Mouse (Mus musculus) urinary bladder, adult 18-20 months (tissue): ENCODE data around the gene Usp6nl.

Source experiments
- DNase-seq, 2 experiments: peaks; one replicate each; pipeline ENCODE4 v3.0.0; 2022; ENCODE audit warnings: low spot score in 2 of 2, mixed read lengths in 2 of 2

Gene Usp6nl

GRCm38 (mm10) chr2:6322376-6322901 is at the start of gene Usp6nl:
TSS of gene Usp6nl (plus strand) at chr2:6322667.
- peak; percentile 86 for DNase-seq

GRCm38 (mm10) chr2:6273392-6273845 is 49.0 kb upstream of the Usp6nl start:
- DNase-seq = no peak

- no peak for DNase-seq
These were observed 43.5 kb upstream of the Usp6nl start for GRCm38 (mm10) chr2:6278813-6279530.

- no peak for DNase-seq
These were observed 42.7 kb upstream of the Usp6nl start for GRCm38 (mm10) chr2:6279614-6280301.

- DNase-seq = no peak
These were observed 38.9 kb upstream of the Usp6nl start for GRCm38 (mm10) chr2:6283569-6283968.

GRCm38 (mm10) chr2:6284784-6285183 is 37.7 kb upstream of the Usp6nl start:
- DNase-seq = no peak

GRCm38 (mm10) chr2:6285794-6286193 is 36.7 kb upstream of the Usp6nl start:
- DNase-seq = no peak

- no peak for DNase-seq
These were observed 28.5 kb upstream of the Usp6nl start for GRCm38 (mm10) chr2:6293825-6294444.

GRCm38 (mm10) chr2:6294993-6295628 is 27.4 kb upstream of the Usp6nl start:
- no peak for DNase-seq

GRCm38 (mm10) chr2:6304768-6305167 is 17.7 kb upstream of the Usp6nl start:
- DNase-seq = no peak

- DNase-seq = no peak
These were observed 15.6 kb upstream of the Usp6nl start for GRCm38 (mm10) chr2:6306861-6307260.

- DNase-seq = no peak
These were observed 13.1 kb upstream of the Usp6nl start for GRCm38 (mm10) chr2:6309373-6309821.

- DNase-seq = no peak
These were observed 9.7 kb upstream of the Usp6nl start for GRCm38 (mm10) chr2:6312764-6313163.

- DNase-seq = no peak
These were observed 8.7 kb upstream of the Usp6nl start for GRCm38 (mm10) chr2:6313733-6314132.

GRCm38 (mm10) chr2:6320153-6320552 is 2.3 kb upstream of the Usp6nl start:
- DNase-seq = no peak

- no peak for DNase-seq
These were observed 595 bp upstream of the Usp6nl start for GRCm38 (mm10) chr2:6321769-6322375.

GRCm38 (mm10) chr2:6322938-6323521 is 563 bp downstream of the Usp6nl start:
- peak; percentile 26 to 44 for DNase-seq

- DNase-seq = no peak
These were observed 3.2 kb downstream of the Usp6nl start for GRCm38 (mm10) chr2:6325646-6326045.

GRCm38 (mm10) chr2:6328927-6329326 is 6.5 kb downstream of the Usp6nl start:
- DNase-seq = no peak

- DNase-seq = no peak
These were observed 8.3 kb downstream of the Usp6nl start for GRCm38 (mm10) chr2:6330756-6331155.
